26 mouse cellular contexts compared by ENCODE assay signal in the genomic region with DNA sequence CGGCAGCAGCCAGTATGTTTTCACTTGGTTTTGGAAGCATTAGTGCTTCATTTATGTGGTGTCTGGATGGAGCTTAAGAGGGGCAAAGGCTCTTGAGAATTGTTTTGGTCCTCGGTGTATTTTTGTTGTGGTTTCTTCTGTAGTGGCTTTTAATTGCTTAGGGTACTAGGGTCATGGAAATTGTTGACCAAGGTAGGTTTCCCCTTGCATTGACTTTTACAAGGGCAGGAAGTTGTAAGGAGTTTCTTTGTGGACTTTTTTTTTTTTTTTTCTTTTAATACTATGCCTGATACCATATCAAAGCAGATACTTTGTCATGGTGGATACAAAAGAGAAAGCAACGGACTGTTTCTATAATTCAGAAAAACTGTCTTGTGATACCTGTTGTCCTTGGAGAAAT. TPM values are rescaled to one million over a fixed set of nuclear protein-coding genes. Genes with fewer than 3 reads are reported as not detected.
DNase-seq lines count a peak whose midpoint lies in the region.
"Had no signal": no experiment of that assay in that cellular context is flagged by ENCODE, and none has a peak within 500 bp of the region (broad histone marks: within the 10 kb centered on the region; RNA-seq: fewer than 3 reads in every experiment).

No protein-coding gene starts in this region.

- DNase-seq in CD4-positive, CD25-positive, alpha-beta regulatory T cell, adult 2 months (ENCODE audit: low read depth, low spot score) = peak; percentile 34
- peak; percentile 52 for DNase-seq in induced T-regulatory cell, adult 2 months (ENCODE audit: low read depth)
- DNase-seq in splenic B cell, adult 2 months (ENCODE audit: low read depth, low spot score) = peak; percentile 13
- DNase-seq in cerebellum, postnatal 14 days = no peak
- DNase-seq in limb, embryonic 10.5 days (ENCODE audit: low spot score) = no peak
- no peak for DNase-seq in spleen, postnatal 14 days (ENCODE audit: low spot score in 2 of 2)
- DNase-seq: adrenal gland, postnatal 10 days; adrenal gland, postnatal 36 days; cerebellum, adult 11 months; cerebellum, adult 2 months; cerebellum, adult 9-11 months; cerebellum, postnatal 36 days; embryo, embryonic 11 days; gastrocnemius, postnatal 25 days; heart, adult 18-20 months; heart, postnatal 10 days; heart, postnatal 36 days had no signal

- no peaks in the 10 kb centered on the region for H3K4me1 ChIP-seq in limb, embryonic 10.5 days
- H3K4me1 ChIP-seq: embryonic facial prominence, embryonic 10.5 days; embryonic facial prominence, embryonic 13.5 days; forebrain, embryonic 12.5 days; forebrain, embryonic 15.5 days; heart, embryonic 12.5 days; heart, embryonic 15.5 days; hindbrain, embryonic 10.5 days; hindbrain, embryonic 15.5 days had no signal

- no peaks in the 10 kb centered on the region for H3K27me3 ChIP-seq in splenic B cell, adult 2 months (ENCODE audit: control insufficient read depth, insufficient read depth, low read length, poor library complexity, severe bottlenecking)
- H3K27me3 ChIP-seq in limb, embryonic 10.5 days (ENCODE audit: low read depth, poor library complexity, severe bottlenecking) = no peaks in the 10 kb centered on the region
- H3K27me3 ChIP-seq: embryonic facial prominence, embryonic 13.5 days; forebrain, embryonic 12.5 days; forebrain, embryonic 15.5 days; heart, embryonic 12.5 days; heart, embryonic 15.5 days; hindbrain, embryonic 15.5 days had no signal

- H3K4me3 ChIP-seq in limb, embryonic 10.5 days = no peak overlapping the region
- H3K4me3 ChIP-seq: embryonic facial prominence, embryonic 10.5 days; embryonic facial prominence, embryonic 13.5 days; erythroblast, embryonic 14.5 days; forebrain, embryonic 12.5 days; forebrain, embryonic 15.5 days; heart, embryonic 12.5 days; heart, embryonic 15.5 days; hindbrain, embryonic 10.5 days; hindbrain, embryonic 15.5 days had no signal

- H3K27ac ChIP-seq in limb, embryonic 10.5 days = no peak overlapping the region
- H3K27ac ChIP-seq: embryonic facial prominence, embryonic 10.5 days; embryonic facial prominence, embryonic 13.5 days; forebrain, embryonic 12.5 days; forebrain, embryonic 15.5 days; heart, embryonic 15.5 days; hindbrain, embryonic 10.5 days; hindbrain, embryonic 15.5 days had no signal

- 95% methylated on average over 3 of the region's 3 CpGs for WGBS in limb, embryonic 10.5 days

- H3K9me3 ChIP-seq in limb, embryonic 10.5 days (replicated peaks) = no peaks in the 10 kb centered on the region
- H3K9me3 ChIP-seq: embryonic facial prominence, embryonic 10.5 days; embryonic facial prominence, embryonic 13.5 days; forebrain, embryonic 12.5 days; forebrain, embryonic 15.5 days; heart, embryonic 12.5 days; heart, embryonic 15.5 days; hindbrain, embryonic 10.5 days; hindbrain, embryonic 15.5 days had no signal

- H3K36me3 ChIP-seq in splenic B cell, adult 2 months (ENCODE audit: control insufficient read depth, insufficient read depth, low read length, poor library complexity, severe bottlenecking) = peaks cover 7% of the 10 kb centered on the region; the same call in 1 of the 2 replicates
- H3K36me3 ChIP-seq in limb, embryonic 10.5 days = peaks cover 89% of the 10 kb centered on the region

RNA-seq across cellular contexts. Expression of gene Luc7l2, which starts 30.6 kb away (rescaled TPM):
- 28.6 and 39.7 TPM in 2 replicates for polyA plus RNA-seq in limb, embryonic 10.5 days (2016; fragmentation: Nextera tagmentation; extraction: Ambion mirVana)

RNA-seq across cellular contexts. Expression of gene Fmc1, which starts 48.4 kb away (rescaled TPM):
- 92.7 and 96.2 TPM in 2 replicates for polyA plus RNA-seq in limb, embryonic 10.5 days (2016; fragmentation: Nextera tagmentation; extraction: Ambion mirVana)

RNA-seq across cellular contexts. Expression of gene Klrg2, which starts 55.3 kb away (rescaled TPM):
- 0.06 and 0.11 TPM in 2 replicates for polyA plus RNA-seq in limb, embryonic 10.5 days (2016; fragmentation: Nextera tagmentation; extraction: Ambion mirVana)
- polyA plus RNA-seq: erythroblast, embryonic 14.5 days; forebrain, embryonic 12.5 days had no signal

Comparison
In these comparisons a context has a peak if more than half of its experiments do, and no peak if none do; other contexts are left out.
1. DNase-seq: peak in CD4-positive, CD25-positive, alpha-beta regulatory T cell, adult 2 months (single experiment), induced T-regulatory cell, adult 2 months (single experiment) and splenic B cell, adult 2 months (single experiment); none in cerebellum, postnatal 14 days (0 of 2), limb, embryonic 10.5 days (single experiment) and spleen, postnatal 14 days (0 of 2).